Mouse (Mus musculus) cortical plate, adult 2 months (tissue): ENCODE data around the gene Axin1.

Source experiments
- CTCF ChIP-seq: fragments of 200-500 bp; IDR thresholded peaks from 2 replicates; pipeline ENCODE4 v1.5.1; 2011; ENCODE audit warnings: mild to moderate bottlenecking, control low read depth, low read length; ENCODE audit not compliant: insufficient read depth; ENCODE audit errors: extremely low read depth
- POLR2A ChIP-seq: fragments of 200-500 bp; IDR thresholded peaks from 2 replicates; pipeline ENCODE4 v1.6.1; 2011; ENCODE audit warnings: mild to moderate bottlenecking, low read length, control low read depth; ENCODE audit not compliant: insufficient read depth; ENCODE audit errors: extremely low read depth

DNA sequence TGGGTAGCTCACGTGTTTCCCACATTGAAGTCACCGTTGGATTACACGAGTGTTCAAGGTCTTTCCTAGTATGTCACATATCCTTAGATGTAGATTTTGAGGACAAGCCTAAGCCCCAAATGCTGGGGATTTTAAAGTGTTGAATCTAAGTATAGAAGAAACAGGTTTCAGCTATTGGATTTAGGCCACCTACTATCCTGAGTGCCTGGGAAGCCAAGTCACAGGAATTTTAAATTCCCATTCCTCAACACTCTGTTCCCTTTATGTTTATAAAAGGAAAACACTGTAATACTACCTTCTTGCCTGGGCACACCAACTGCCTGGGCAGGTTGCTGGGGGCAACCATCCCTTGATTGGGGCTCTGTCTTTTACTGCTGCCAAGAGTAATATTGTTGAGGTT lies 42.7 kb downstream of the Axin1 start:
- TF ChIP-seq CTCF (no peak), POLR2A (no peak)
